Mouse (Mus musculus): ENCODE results near the gene Npm1.

GRCm38 (mm10) chr11:33201626-33202010 is 38.6 kb upstream of the Npm1 start:
- TF ChIP-seq POLR2A (IDR thresholded peaks at IDR 0.05; ENCODE audit: borderline replicate concordance, insufficient read depth, low read length) (no peak), CTCF (IDR thresholded peaks at IDR 0.05; ENCODE audit: borderline replicate concordance, insufficient read depth, low read depth, low read length) (no peak)
